Mouse (Mus musculus) cerebellum, adult 2 months (tissue): ENCODE measurements around the gene Atp2b2.

Experiments used
- CTCF ChIP-seq: fragments of 200-500 bp; IDR thresholded peaks from 2 replicates; pipeline ENCODE4 v1.5.1; 2011; ENCODE audit warnings: low read depth, mild to moderate bottlenecking, control low read depth, low read length, moderate library complexity, borderline replicate concordance; ENCODE audit not compliant: insufficient read depth
- POLR2A ChIP-seq: fragments of 200-500 bp; IDR thresholded peaks from 2 replicates; pipeline ENCODE4 v1.6.1; 2011; ENCODE audit warnings: low read length, control low read depth, borderline replicate concordance; ENCODE audit not compliant: insufficient read depth

DNA sequence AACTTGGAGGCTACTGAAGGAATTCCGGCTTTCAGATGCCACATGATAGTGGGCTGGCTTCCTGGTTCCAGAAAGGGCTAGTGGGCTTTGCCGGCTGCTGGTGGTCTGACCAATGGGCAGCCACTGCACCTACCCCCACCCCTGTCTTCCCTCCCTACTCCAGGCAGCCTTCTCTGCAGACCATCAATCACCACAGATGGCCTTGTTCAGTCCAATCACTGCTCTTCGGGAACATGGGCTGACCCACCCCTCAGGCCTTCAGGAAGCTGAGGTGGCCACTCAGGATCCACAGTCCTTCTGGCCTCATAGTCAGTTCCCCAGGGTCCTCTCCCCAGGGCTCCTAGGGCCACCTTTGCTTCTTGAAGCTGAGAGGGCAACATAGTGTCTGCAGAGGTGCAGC lies 153.2 kb downstream of the Atp2b2 start:
- TF ChIP-seq CTCF (no peak), POLR2A (no peak)
